Mouse (Mus musculus) limb, embryonic 14.5 days (tissue): ENCODE results near the gene Wdr45. TPM values are rescaled to one million over a fixed set of nuclear protein-coding genes. Genes with fewer than 3 reads are reported as not detected.

ENCODE experiments used
- ATAC-seq: fragments of 200-750 bp; cut with Nextera tagmentation; 2 replicates; pipeline ENCODE4 v1.8.0; 2017; ENCODE audit warnings: low read depth, moderate number of reproducible peaks, moderate TSS enrichment; ENCODE audit not compliant: low FRiP score
- DNase-seq: peaks from one replicate; pipeline ENCODE4 v3.0.0-alpha.2; 2015; ENCODE audit warnings: low spot score
- H3K27ac ChIP-seq: fragments of 300-500 bp; sonication (generic); replicated peaks from 2 replicates; pipeline ENCODE4 v1.5.1; 2014; ENCODE audit warnings: low read depth, mild to moderate bottlenecking, low read length, moderate library complexity, mixed read lengths
- H3K27me3 ChIP-seq: fragments of 300-500 bp; sonication (generic); 2 replicates; pipeline ENCODE4 v1.6.1; 2014; ENCODE audit warnings: low read length, mixed read lengths; ENCODE audit not compliant: control insufficient read depth, insufficient read depth
- H3K36me3 ChIP-seq: fragments of 300-500 bp; sonication (generic); 2 replicates; pipeline ENCODE4 v1.6.1; 2014; ENCODE audit warnings: mild to moderate bottlenecking, low read length, moderate library complexity, mixed read lengths; ENCODE audit not compliant: control insufficient read depth, insufficient read depth
- H3K4me1 ChIP-seq: fragments of 300-500 bp; sonication (generic); 2 replicates; pipeline ENCODE4 v1.6.1; 2014; ENCODE audit warnings: antibody characterized with exemption, low read length, mixed read lengths; ENCODE audit not compliant: control insufficient read depth, insufficient read depth
- H3K4me2 ChIP-seq: fragments of 300-500 bp; sonication (generic); replicated peaks from 2 replicates; pipeline ENCODE4 v1.6.1; 2014; ENCODE audit warnings: low read depth, mild to moderate bottlenecking, low read length, moderate library complexity; ENCODE audit not compliant: severe bottlenecking
- H3K4me3 ChIP-seq: fragments of 300-500 bp; sonication (generic); replicated peaks from 2 replicates; pipeline ENCODE4 v1.5.1; 2014; ENCODE audit warnings: low read length
- H3K9ac ChIP-seq: fragments of 300-500 bp; sonication (generic); 2 replicates; pipeline ENCODE4 v1.6.1; 2014; ENCODE audit warnings: mild to moderate bottlenecking, low read depth, low read length, moderate library complexity; ENCODE audit not compliant: severe bottlenecking
- H3K9me3 ChIP-seq: fragments of 300-500 bp; sonication (generic); 2 replicates; pipeline ENCODE4 v1.6.1; 2016; ENCODE audit warnings: low read length; ENCODE audit not compliant: control insufficient read depth
- POLR2A ChIP-seq: fragments of 200-500 bp; IDR thresholded peaks from 2 replicates; pipeline ENCODE4 v1.8.0; 2012; ENCODE audit warnings: inconsistent platforms, mild to moderate bottlenecking, moderate library complexity, borderline replicate concordance; ENCODE audit not compliant: insufficient read depth, insufficient read length; ENCODE audit errors: extremely low read depth
- WGBS: fragments of 180-500 bp; shearing (Covaris S2); extraction: QIAGEN DNeasy Blood & Tissue Kit; methylation state at CpG from one replicate; pipeline ENCODE4 v1.1.7; 2014; 5-methylcytosine and 5-hydroxymethylcytosine counted together
- polyA plus RNA-seq, 2 experiments: library from polyadenylated mRNA; depleted of rRNA in 1 of 2; stranded (reverse) in 1 of 2; unstranded in 1 of 2; fragments of >200 nt; fragmentation: Nextera tagmentation in 1 of 2; extraction: Ambion mirVana in 1 of 2; gene quantifications; 2 replicates each; pipeline versions ENCODE4 v1.2.1 to v1.2.3; 2012 to 2014

Gene Wdr45
- polyA plus RNA-seq, 2 experiments: 20.4 to 48.6 TPM

DNA sequence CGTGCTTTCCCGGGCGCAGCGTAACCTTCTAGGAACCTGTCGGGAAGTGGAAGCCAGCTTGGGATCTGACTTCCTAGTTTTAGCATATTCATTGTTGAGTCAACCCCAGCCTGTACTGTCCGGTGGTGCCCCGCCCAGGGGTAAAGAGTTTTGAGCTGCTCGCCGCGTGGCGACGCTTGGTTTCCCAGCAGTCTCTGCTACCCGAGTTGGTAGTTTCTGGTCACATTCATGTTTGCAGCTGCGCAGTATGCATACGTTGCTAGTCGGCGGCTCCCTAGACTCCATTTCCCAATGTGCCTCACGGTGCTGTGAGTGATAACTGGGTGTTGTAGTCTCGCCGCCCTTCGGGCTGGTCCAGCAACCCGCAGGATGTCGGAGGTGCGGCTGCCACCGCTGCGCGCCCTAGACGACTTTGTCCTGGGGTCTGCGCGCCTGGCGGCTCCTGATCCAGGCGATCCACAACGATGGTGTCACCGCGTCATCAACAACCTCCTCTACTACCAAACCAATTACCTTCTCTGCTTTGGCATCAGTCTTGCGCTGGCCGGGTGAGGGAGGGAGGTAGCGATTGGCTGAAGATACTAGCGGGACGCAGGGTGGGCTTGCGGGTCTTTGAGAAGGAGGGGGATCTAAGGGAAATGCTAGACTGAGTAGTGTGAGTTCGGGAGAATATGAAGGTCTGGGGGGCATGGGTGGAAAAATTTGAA, 14.2 kb downstream of the Wdr45 start, which contains the start of gene Praf2:
Praf2 (plus strand) TSS at position 225 of the 707 bp plus-strand sequence.
- ATAC-seq (peak; percentile 95), DNase-seq (peak; percentile 86)
- Histone ChIP-seq H3K9me3 (no peaks in the 10 kb centered on the region), H3K4me1 (no peaks in the 10 kb centered on the region), H3K27me3 (no peaks in the 10 kb centered on the region), H3K27ac (peak within 1 kb of the TSS; percentile 63), H3K4me3 (peak within 1 kb of the TSS; percentile 46), H3K36me3 (peaks cover 8% of the 10 kb centered on the region; the same call in 1 of the 2 replicates), H3K9ac (peak within 1 kb of the TSS; percentile 55), H3K4me2 (peak within 1 kb of the TSS; percentile 49)
- TF ChIP-seq POLR2A: 0 out of 2 replicates have a peak, but pooled peaks have one; percentile 24
- 19% methylated on average over 40 of the region's 42 CpGs for WGBS

DNA sequence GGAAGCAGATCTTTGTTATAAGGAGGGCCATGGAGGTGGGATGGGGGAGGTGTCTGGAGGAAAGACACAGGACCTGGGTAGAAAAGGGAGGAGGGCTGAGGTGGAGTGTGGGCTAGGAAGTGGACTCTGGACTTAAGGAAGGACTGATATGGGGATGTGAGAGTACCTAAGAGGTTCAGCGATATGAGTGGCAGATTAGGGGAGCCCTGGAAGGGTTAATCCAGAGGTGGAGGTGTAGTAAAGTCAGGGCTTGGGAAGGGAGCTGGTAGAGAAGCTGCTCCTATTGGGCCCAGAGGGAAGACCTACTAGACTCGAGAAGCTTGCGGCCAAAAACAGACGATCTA, 14.8 kb downstream of the Wdr45 start:
- DNase-seq (no peak), ATAC-seq (no peak)
- Histone ChIP-seq H3K9me3 (no peaks in the 10 kb centered on the region), H3K4me1 (no peaks in the 10 kb centered on the region), H3K4me3 (peak overlapping the region; percentile 46), H3K36me3 (peaks cover 8% of the 10 kb centered on the region; the same call in 1 of the 2 replicates), H3K27me3 (no peaks in the 10 kb centered on the region), H3K4me2 (peak overlapping the region; percentile 49), H3K9ac (peak overlapping the region; percentile 55), H3K27ac (no peak overlapping the region)
- WGBS: 18% methylated on average over 4 of the region's 4 CpGs
- TF ChIP-seq POLR2A: no peak

DNA sequence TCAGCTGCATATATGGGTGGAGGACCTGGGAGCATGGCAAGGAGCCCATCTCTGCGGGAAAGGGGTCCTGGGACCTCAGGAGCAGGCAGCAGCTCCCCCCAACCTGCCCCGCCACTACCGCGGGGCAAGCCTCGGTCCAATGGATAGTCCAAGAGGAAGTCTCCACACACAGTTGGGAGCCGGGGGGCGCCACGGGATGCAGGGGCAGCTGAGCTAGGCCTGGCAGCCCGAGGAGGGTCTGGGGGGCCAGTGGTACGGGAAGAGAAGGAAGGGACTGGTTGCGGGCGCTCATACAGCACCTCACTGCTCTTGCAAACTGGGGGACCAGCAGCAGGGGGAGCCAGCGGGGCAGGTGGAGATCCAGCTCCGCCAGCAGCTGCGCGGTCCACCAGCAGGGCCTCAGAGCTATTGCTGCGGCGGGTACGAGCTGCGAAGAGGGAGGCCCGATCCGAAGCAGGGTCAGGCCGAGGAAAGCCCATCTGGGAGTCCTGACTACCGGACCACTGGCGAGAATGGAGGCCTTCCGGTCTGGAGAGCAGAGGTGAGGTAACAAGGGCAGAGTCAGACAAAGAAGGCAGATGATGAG, 19.5 kb downstream of the Wdr45 start:
- H3K4me1 ChIP-seq: no peaks in the 10 kb centered on the region
- no peaks in the 10 kb centered on the region for H3K9me3 ChIP-seq
- peaks cover 16% of the 10 kb centered on the region; the same call in 1 of the 2 replicates for H3K36me3 ChIP-seq
- 23% methylated on average over 20 of the region's 26 CpGs for WGBS
- no peak overlapping the region; the same call in 1 of the 2 replicates for H3K4me2 ChIP-seq
- H3K4me3 ChIP-seq: no peak overlapping the region
- TF ChIP-seq POLR2A: no peak
- ATAC-seq (0 out of 2 replicates have a peak, but pooled peaks have one; percentile 10), DNase-seq (no peak)
- H3K27ac ChIP-seq: no peak overlapping the region
- no peaks in the 10 kb centered on the region for H3K27me3 ChIP-seq
- no peak overlapping the region for H3K9ac ChIP-seq

DNA sequence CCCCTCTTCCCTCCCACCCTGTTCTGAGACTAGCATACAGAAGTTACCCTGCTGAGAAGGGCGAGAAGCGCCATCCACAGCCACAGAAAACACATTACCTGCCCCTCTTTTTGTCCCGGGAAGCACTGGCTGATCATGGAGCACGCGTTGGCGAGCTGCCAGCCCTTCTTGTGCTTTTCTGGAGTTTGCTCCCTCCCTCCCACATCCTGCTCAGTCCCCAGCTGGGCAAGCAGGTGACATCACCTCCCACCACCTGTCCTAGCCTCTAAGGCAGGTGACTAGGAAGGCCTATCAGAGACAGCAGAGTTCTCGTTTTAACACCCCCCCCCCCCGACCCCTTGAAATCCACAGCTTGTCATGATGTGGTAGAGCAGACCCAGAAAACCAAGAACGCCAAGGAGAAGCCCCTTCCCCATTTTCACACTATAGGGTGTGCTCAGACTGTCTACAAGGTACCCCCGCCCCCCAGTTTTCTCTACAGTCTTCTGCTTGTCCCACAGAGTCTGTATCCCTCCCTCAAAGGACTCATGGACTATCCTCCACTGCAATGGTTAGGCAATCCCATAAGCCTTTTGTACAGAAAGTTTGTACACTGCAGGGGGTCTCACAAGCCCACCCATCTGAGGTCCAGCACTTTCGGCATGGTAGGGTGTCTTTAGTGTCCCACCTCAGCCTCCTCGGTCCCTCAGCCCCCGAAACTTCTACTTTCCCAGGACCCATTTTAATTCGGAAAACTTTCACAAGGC, 25.4 kb downstream of the Wdr45 start:
- H3K4me2 ChIP-seq: no peak overlapping the region
- peaks cover 11% of the 10 kb centered on the region; the same call in 1 of the 2 replicates for H3K36me3 ChIP-seq
- H3K9me3 ChIP-seq: no peaks in the 10 kb centered on the region
- DNase-seq (peak; percentile 15), ATAC-seq (no peak)
- no peak overlapping the region for H3K9ac ChIP-seq
- WGBS: 60% methylated on average over 14 of the region's 14 CpGs
- no peaks in the 10 kb centered on the region for H3K27me3 ChIP-seq
- no peak for TF ChIP-seq POLR2A
- H3K4me3 ChIP-seq: no peak overlapping the region
- H3K27ac ChIP-seq: no peak overlapping the region
- H3K4me1 ChIP-seq: no peaks in the 10 kb centered on the region
